Mouse (Mus musculus) fibroblast of lung, adult 2 months (primary cell): ENCODE data around the gene Best1.
A peak's percentile ranks its signal among the peaks of the same experiment; 100 is the strongest.

Experiments used
- DNase-seq: peaks from one replicate; pipeline ENCODE4 v3.0.0-alpha.2; 2011; ENCODE audit warnings: low read depth

The Best1 gene

DNA sequence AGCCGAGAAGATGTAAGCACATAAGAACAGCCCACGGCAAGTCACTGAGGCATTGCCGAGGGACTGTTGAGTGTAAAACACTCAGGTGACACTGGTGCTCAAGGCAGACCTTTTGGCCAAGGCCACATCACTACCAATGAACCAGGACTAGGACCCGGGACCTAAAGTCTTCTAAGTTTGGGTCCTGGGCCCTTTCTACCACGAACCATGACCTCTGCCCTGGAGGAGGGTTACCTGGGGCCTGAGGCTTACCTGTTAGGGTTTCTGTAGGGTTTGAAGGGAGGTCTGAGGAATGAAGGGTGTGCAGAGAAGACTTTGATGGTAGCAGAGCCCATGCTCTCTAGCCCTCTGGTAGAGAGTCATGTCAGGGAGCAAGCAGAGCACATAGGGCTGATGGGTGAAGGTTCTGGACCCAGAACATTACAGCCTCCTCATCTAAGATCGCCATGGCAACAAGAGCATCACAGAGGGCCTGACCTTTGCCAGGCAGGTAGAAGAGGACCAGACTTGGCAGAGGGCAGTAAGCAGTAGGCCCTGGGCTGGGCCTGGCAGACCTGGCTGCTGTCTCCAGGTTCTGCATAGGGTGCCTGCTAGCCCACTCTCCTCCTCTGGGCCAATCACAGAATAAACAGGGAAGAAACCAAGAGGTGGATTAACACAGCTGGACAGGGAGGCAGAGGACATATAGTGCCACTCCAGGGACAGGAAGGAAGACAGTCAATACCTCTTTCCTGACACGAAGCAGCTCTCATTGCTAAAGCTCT is at the start of gene Best1, which contains the start of gene Rab3il1:
Gene Best1, minus strand, starts transcription at position 428 of the 764 bp plus-strand sequence.
Gene Rab3il1, plus strand, starts transcription at position 464 of the 764 bp plus-strand sequence.
- no peak for DNase-seq

DNA sequence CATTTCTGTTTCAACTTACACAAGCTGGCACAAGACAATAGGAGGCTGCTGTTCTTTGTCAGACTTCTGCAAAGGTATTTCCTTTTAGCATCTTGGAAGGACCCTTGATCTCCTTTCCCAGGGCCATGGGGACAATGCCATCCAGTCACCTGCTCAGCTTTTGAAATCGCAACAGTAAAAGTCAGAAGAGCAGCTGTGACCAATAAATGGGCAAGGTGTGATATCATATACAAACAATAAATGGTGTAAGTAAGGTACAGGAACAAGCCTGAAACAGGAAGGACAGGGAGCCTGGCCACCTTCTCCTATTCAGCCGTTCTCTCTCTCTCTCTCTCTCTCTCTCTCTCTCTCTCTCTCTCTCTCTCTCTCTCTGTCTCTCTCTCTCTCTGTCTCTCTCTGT is 49.0 kb upstream of the Best1 start:
- no peak for DNase-seq

- DNase-seq, result no peak
These were observed 48.1 kb upstream of the Best1 start for GRCm38 (mm10) chr19:10049533-10049932.

- no peak for DNase-seq
These were observed 45.5 kb upstream of the Best1 start for GRCm38 (mm10) chr19:10046983-10047382.

GRCm38 (mm10) chr19:10046346-10046745 is 44.9 kb upstream of the Best1 start:
- no peak for DNase-seq

DNA sequence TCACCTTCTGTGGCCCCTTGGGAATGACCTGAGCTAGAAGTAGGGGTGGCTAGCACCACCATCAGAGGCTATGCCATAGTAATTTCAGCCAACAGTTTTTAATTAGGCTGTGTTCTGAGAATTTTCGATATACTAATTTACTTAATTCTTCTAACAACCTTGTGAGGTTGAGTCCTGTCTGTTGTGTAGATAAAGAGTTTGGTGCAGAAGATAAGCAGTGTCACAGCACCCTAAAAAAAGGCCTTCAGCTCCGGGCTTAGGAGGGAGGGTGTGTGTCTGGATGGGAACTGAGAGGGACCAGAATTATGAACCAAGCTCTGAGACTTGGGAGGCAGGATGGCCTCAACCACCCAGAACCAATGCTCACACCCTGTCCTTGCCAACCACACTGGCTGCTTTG is 44.3 kb upstream of the Best1 start:
- DNase-seq, result no peak

DNA sequence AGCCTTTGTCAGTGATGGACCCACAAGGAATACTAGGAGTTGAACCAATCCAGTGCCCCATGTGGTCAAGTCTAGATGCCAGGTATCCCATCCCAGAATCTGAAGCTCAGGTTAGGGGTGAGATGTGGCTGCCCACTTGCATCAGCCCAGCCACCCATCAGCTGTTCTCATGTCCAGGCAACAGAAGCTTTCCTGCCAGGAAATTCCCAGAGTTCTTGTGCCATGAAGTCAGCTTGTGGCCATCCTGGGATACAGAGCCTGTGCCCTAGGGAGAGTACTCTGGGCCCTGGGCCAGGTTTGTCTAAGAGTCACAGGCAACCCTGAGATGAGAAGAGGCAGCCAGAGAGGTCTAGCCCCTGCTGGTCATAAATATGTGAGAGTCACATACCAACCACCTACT is 42.2 kb upstream of the Best1 start:
- peak; percentile 61 for DNase-seq

DNA sequence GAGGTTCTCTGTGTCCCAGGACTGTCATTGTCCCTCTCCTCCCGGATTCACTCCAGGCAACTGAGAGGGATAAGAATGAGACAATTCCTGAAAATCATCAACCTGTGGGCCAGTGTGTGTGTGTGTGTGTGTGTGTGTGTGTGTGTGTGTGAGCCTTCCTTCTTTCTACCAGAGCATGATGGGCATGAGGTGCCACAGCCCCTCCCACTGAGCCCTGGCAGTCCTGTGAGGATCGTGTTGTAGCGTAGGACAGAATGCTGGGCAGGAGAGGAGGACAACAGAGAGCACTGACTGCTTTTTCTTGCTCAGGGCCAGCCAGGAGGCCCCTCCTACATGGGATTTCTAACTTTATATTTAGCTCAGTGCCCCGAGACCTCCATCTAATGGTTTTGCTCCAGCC is 41.4 kb upstream of the Best1 start:
- no peak for DNase-seq

DNA sequence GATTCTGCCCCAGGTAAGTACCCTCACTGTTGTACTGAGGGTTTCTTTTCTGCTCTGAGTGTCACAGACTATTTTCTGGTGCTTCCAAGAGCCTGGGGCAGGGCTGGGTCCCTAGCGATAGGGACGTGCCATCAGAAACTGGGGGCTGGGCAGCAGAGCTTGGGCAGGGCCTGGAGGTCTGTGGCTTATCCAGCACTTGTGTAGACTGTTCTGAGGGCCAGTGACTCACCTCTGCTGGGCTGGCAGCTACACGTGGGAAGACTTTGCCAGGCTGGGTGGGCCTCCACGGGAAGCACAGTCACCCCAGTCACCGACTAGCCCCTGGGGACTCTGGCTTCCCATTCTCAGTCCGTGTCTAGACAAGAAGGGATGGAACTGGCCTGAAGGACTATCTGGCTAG is 40.8 kb upstream of the Best1 start:
- peak; percentile 73 for DNase-seq

DNA sequence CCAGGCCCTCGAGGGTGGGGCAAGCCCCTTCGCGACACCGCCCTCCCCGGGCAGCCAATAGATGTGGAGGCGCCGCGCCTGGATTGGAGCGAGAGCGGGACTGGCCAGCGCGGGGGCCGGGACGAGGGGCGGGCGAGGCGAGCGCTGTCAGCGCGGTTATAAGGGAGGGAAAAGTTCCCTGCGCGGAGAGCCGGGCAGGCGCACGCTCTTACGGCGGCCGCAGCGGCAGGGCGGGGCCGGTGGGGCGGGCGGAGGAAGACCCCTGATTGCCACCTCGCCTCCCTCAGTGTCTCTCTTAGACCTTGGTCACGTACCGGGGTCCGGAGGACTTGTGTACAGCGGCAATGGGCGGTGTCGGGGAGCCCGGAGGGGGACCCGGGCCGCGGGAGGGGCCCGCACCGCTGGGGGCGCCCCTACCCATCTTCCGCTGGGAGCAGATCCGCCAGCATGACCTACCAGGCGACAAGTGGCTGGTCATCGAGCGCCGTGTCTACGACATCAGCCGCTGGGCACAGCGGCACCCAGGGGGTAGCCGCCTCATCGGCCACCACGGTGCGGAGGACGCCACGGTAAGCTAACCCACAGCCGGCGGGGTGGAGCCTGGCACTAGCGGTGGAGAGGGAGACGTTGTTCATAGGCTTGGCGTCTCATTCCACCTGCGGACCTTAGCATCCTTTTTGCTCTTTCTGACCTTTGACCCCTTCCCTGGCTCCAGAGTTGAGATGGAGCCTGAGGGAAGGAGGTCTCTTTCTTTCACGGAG is 40.1 kb upstream of the Best1 start, which contains the start of gene Fads3:
Gene Fads3, plus strand, starts transcription at position 182 of the 761 bp plus-strand sequence.
- no peak for DNase-seq

DNA sequence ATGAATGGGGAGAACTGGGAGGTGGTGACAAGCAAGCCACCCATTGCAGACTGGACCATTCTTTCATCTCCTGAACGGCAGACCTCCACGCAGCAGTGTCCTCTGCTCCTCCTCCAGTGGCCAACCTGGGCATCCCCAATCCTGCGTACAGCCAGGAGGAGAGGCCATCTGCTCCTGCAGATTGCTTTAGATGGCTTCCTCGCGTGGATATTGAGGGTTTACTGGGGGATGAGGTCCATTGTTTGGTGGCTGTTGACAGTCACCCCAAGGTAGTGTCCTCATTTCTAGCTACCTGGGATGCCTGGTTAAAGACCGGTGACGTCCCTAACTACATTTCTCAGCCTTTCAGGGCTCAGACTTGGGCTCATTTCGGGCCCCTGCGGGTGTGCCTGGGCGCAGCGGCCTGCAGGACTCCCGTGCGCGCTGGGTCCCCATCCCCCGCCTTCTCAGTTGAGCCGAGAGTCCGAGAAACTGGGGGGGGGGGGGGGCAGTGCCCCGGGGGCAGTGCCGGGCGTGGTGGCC is 39.5 kb upstream of the Best1 start:
- DNase-seq, result no peak

DNA sequence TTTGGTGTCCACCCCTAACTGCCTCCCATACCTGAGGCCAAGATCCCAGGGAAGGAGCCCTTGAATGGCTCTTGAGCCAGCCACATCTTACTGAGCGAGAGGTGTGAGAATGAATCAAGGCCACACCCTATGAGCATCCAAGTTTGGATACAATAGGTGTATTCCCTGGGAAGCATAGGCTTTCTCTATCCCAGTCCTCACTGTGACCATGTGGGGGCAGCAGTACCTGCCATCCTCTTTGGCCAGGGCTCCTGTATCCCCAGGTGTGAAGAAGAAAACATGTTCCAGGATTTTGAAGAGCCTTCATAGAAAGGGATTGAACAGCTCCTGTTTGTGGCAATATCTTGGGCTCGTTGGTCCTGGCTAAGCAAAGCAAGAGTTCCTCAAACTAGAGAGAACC is 38.2 kb upstream of the Best1 start:
- no peak for DNase-seq

DNA sequence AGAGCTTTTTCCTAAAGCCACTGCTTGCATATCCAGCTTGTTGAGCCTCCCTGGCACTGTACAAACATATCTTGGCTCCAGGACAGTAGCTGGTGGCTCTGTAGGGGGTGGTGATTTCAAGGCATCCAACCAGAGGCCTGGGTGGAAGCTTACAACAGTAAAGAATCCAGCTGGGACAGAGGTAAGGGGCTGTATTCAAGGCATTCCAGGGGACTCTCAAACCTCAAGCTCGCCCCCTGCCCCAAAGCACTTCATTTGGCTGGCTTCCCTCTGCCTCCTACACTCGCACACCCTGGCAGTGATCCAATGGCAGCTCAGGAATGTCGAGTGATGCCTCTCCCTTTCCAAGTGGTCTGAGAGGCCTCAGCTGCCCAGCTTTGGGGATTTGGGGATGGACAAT is 37.5 kb upstream of the Best1 start:
- no peak for DNase-seq

DNA sequence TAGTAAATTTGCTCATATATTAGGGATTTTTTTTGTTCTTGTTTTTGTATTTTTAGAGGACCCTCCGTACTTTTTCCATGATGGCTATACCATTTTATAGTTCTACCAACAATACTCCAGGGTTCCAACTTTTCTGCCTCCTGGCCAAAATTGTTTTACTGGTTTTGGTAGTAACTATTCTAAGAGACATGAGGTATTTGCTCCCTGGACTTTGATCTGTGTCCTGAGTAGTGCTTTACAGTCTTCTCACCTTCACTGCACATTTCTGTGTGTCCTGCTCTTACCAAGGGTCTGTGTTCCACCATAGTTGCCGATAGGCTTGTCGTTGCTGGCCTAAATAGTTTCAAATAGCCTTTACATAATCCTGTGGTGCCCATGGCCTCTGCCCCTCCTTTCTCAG is 36.9 kb upstream of the Best1 start:
- DNase-seq, result no peak

GRCm38 (mm10) chr19:10037534-10037933 is 36.1 kb upstream of the Best1 start:
- DNase-seq, result no peak

DNA sequence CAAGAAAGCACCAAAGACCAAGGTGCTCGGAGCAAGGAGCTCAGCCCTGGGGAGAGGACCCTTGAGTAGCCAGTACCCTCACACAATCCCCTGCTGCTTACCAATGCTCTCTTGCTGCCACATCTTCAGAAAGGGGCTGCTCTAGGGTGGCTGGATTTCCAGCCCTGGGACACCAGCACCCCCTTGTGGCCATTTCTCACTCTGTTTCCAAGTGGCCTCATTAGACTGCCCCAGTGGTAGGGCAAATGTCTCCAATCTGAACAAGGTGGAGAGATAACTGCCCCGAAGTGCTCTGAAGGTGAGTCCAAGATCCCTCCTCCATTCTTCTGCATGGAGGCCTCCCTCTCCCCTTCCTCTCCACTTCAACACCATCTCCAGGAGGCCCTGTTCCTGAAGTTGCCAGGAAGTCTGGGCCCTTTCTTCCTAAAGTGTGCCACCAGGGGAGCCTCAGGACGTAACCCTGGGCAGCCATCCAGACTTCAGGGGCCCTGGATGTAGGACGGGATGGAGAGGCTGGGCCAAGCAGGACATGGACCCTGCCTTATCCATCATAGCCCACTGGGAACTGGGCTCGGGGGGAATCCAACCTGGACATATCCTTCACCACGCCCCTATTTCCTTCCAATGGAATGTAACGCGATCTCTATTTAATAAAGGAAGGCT is 33.5 kb upstream of the Best1 start:
- DNase-seq, result no peak

DNA sequence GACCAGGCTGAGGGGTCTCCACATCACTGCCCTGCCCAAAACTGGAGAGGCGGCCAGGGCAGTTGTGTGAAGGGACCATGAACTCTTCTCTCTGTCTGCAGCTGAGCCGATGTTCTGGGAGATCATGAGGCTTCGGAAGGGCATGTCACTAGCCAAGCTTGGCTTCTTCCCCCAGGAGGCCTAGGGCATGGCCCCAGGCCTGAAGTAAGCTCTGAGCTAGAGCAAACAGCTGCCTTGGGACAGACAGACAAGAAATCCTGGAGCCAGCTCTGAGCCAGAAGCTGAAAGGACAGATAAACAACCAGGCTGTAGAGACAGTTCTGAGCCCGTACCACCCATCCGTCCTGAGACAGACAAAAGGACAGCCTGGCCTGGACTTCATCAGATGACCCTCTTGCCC is 32.9 kb upstream of the Best1 start:
- DNase-seq, result no peak

- DNase-seq, result no peak
These were observed 32.0 kb upstream of the Best1 start for GRCm38 (mm10) chr19:10033211-10033973.

- no peak for DNase-seq
These were observed 28.3 kb upstream of the Best1 start for GRCm38 (mm10) chr19:10029746-10030145.

DNA sequence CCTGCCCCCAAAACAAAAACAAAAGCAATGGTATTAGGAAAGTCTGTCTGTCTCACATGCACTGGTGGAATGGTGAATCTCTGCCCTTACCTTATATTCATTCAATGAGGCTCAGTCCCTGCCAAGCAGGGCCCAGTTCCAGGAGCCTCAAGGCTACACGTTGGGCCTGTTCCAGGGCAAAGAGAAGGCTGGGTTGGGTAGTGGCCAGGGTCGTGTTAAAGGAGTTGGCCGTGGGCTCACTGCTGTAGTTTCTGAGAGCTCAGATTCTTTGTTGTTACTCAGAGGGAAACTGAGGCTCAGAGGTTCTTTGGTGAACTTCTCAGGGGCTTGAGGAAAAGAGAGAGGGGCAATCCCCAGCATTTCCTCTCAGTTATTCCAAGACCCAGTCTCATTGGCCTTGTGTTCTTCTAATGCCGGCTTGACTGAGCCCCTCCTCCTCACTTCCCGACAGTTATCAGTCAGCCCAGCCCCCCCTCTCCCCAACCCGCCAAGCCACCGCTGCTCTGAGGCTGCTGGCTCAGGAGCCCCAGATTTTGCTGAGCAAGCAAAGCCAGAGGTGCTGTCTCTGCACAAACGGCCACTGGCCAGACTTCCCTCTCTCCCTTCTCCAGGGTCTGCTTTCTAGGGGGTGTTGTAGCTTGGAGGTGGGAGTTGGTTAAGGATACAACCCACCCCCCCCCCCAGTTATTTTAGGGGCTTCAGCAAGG is 23.9 kb upstream of the Best1 start:
- no peak for DNase-seq

DNA sequence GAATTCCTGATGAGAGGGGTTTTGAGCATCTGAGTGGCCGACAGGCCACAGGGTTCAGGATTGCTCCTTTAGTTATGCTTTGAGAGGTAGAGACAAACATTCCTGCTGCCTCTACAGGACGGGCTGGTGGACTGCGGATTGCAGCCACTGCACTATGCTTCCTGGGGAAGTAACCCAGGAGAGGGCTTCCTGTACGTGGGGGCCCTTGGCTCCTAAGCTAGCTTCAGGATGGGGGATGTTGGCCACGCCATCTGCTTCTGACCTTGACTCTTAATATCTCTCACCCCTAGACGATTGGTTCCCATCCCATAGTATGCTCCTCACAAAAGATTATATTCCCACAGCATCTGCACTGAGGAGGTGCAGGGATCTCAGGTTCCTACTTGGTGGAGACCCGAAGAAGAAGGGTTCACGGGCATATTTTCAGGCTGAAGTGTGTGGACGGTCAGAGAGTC is 21.9 kb upstream of the Best1 start:
- DNase-seq, result no peak
